Mouse (Mus musculus) lung, postnatal 0 days (tissue): ENCODE data around the gene Rnase10. TPM values are rescaled to one million over a fixed set of nuclear protein-coding genes. Genes with fewer than 3 reads are reported as not detected.
A peak's percentile ranks its signal among the peaks of the same experiment; 100 is the strongest.
"Not testable (repeated sequence)": the region's sequence is repeated elsewhere in the genome, so short reads cannot be mapped to it uniquely, and the experiment has no call there.

Experiments
- ATAC-seq: fragments of 200-750 bp; cut with Nextera tagmentation; 2 replicates; pipeline ENCODE4 v1.8.0; 2017; ENCODE audit warnings: moderate library complexity
- DNase-seq: peaks from one replicate; pipeline ENCODE4 v3.0.0-alpha.2; 2016; ENCODE audit warnings: low spot score
- H3K27ac ChIP-seq: fragments of 300-500 bp; sonication (generic); 2 replicates; pipeline ENCODE4 v1.5.1; 2014; ENCODE audit warnings: antibody characterized with exemption, mild to moderate bottlenecking, low read length, mixed read lengths
- H3K27me3 ChIP-seq: fragments of 300-500 bp; sonication (generic); replicated peaks from 2 replicates; pipeline ENCODE4 v1.6.1; 2014; ENCODE audit warnings: low read length, mixed read lengths; ENCODE audit not compliant: insufficient read depth
- H3K36me3 ChIP-seq: fragments of 300-500 bp; sonication (generic); 2 replicates; pipeline ENCODE4 v1.6.1; 2014; ENCODE audit warnings: low read length, mixed read lengths; ENCODE audit not compliant: insufficient read depth
- H3K4me1 ChIP-seq: fragments of 300-500 bp; sonication (generic); 2 replicates; pipeline ENCODE4 v1.6.1; 2014; ENCODE audit warnings: antibody characterized with exemption, low read depth, low read length, mixed read lengths; ENCODE audit not compliant: insufficient read depth
- H3K4me2 ChIP-seq: fragments of 300-500 bp; sonication (generic); replicated peaks from 2 replicates; pipeline ENCODE4 v1.6.1; 2014; ENCODE audit warnings: low read depth, mild to moderate bottlenecking, low read length, moderate library complexity, mixed read lengths
- H3K4me3 ChIP-seq: fragments of 300-500 bp; sonication (generic); 2 replicates; pipeline ENCODE4 v1.5.1; 2014; ENCODE audit warnings: low read depth, low read length
- H3K9ac ChIP-seq: fragments of 300-500 bp; sonication (generic); replicated peaks from 2 replicates; pipeline ENCODE4 v1.6.1; 2014; ENCODE audit warnings: low read depth, mild to moderate bottlenecking
- H3K9me3 ChIP-seq: fragments of 300-500 bp; sonication (generic); 2 replicates; pipeline ENCODE4 v1.6.1; 2016; ENCODE audit warnings: low read length, mixed read lengths
- CTCF ChIP-seq: IDR thresholded peaks from 2 replicates; pipeline ENCODE4 v1.5.1; 2016; ENCODE audit warnings: antibody characterized with exemption, mild to moderate bottlenecking
- EP300 ChIP-seq: IDR thresholded peaks from 2 replicates; pipeline ENCODE4 v1.6.1; 2016; ENCODE audit warnings: antibody characterized with exemption, mild to moderate bottlenecking, control low read depth
- WGBS: fragments of 180-500 bp; shearing (Covaris S2); extraction: QIAGEN DNeasy Blood & Tissue Kit; methylation state at CpG from one replicate; pipeline ENCODE4 v1.1.7; 2014; 5-methylcytosine and 5-hydroxymethylcytosine counted together
- polyA plus RNA-seq: library from polyadenylated mRNA; unstranded; fragments of >200 nt; fragmentation: Nextera tagmentation; extraction: Ambion mirVana; gene quantifications from 2 replicates; pipeline ENCODE4 v1.2.1, GENCODE M21; 2015

The Rnase10 gene
- polyA plus RNA-seq, 1 experiment from 2014 or later = 0.14 TPM

GRCm38 (mm10) chr14:50970822-50971221, 36.7 kb upstream of the Rnase10 start:
- H3K27me3 ChIP-seq = no peaks in the 10 kb centered on the region
- H3K4me3 ChIP-seq = no peak overlapping the region
- no peak overlapping the region for H3K9ac ChIP-seq
- H3K4me2 ChIP-seq = no peak overlapping the region
- no peaks in the 10 kb centered on the region for H3K36me3 ChIP-seq
- no peaks in the 10 kb centered on the region for H3K9me3 ChIP-seq
- TF ChIP-seq CTCF (no peak), EP300 (no peak)
- no peaks in the 10 kb centered on the region for H3K4me1 ChIP-seq
- ATAC-seq (no peak), DNase-seq (no peak)
- WGBS = 63% methylated on average over 1 of the region's 1 CpGs
- H3K27ac ChIP-seq = no peak overlapping the region

DNA sequence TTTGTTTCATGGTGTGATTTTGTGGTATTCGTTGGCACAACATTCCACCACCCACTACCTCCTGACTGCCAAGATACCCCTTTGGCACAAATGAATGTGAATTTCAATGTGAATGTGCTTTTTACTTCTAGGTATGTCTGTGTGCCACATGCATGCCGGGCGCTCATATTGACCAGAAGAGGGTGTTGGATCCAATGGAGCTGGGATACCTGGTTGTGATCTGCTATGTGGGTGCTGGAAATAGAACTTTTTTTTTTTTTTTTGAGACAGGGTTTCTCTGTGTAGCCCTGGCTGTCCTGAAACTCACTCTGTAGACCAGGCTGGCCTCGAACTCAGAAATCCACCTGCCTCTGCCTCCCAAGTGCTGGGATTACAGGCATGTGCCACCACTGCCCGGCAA, 34.5 kb upstream of the Rnase10 start:
- H3K9me3 ChIP-seq, H3K27ac ChIP-seq, H3K9ac ChIP-seq, H3K36me3 ChIP-seq, ATAC-seq, H3K4me3 ChIP-seq, DNase-seq, H3K27me3 ChIP-seq, H3K4me1 ChIP-seq, H3K4me2 ChIP-seq: not testable (repeated sequence)
- WGBS = 82% methylated on average over 4 of the region's 5 CpGs

- no peak for TF ChIP-seq CTCF
- no peak for TF ChIP-seq EP300
- Histone ChIP-seq H3K27ac (no peak overlapping the region), H3K9ac (no peak overlapping the region), H3K4me3 (no peak overlapping the region), H3K9me3 (no peaks in the 10 kb centered on the region), H3K36me3 (no peaks in the 10 kb centered on the region), H3K4me1 (no peaks in the 10 kb centered on the region), H3K4me2 (no peak overlapping the region), H3K27me3 (no peaks in the 10 kb centered on the region)
- DNase-seq = no peak
- ATAC-seq = no peak
- 30% methylated on average over 4 of the region's 4 CpGs for WGBS
Observed at GRCm38 (mm10) chr14:50973700-50974099, 33.9 kb upstream of the Rnase10 start.

DNA sequence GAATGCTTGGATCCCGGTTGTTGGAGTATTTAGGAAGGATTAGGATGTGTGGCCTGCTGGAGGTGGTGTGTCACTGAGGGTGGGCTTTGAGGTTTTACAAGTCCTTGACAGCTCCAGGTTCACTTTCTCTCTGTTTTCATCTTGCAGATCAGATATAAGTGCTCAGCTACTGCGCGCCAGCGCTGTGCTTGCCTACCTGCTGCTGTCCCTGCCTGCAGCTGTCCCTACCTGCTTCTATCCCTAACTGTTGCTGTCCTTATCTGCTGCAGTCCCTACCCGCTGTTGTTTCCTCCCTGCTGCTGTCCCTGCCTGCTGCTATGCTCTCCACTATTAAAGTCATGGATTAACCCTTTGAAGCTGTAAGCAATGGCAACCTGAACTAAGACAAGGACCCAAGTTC, 32.5 kb upstream of the Rnase10 start:
- no peak overlapping the region for H3K4me3 ChIP-seq
- no peaks in the 10 kb centered on the region for H3K9me3 ChIP-seq
- no peak for TF ChIP-seq EP300
- no peak overlapping the region for H3K4me2 ChIP-seq
- H3K27me3 ChIP-seq = no peaks in the 10 kb centered on the region
- ATAC-seq = no peak
- no peak for DNase-seq
- WGBS = 63% methylated on average over 5 of the region's 5 CpGs
- no peaks in the 10 kb centered on the region for H3K36me3 ChIP-seq
- H3K9ac ChIP-seq = no peak overlapping the region
- no peak overlapping the region for H3K27ac ChIP-seq
- no peaks in the 10 kb centered on the region for H3K4me1 ChIP-seq

DNA sequence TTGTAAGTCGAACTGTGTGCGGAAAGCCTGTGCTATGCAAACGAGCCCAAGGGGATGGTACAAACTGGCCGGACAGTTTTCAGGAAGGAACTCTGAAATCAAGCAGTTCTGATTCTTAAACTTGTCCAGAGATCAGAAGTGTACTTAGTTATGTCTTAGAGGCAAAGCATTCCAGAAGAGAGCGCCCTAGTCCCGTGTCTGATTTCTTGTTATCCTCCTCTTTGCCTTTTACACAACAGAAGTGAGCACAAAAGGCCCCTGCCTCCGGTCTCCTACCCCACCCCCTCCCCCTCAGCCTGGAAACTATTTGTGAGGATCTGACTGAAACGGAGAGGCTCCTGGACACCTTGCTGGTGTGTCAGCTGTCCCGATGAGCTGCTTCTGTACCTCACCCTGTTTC, 30.9 kb upstream of the Rnase10 start:
- no peaks in the 10 kb centered on the region for H3K27me3 ChIP-seq
- ATAC-seq (no peak; the same call in 1 of the 2 replicates), DNase-seq (peak; percentile 58)
- TF ChIP-seq CTCF (peak; percentile 47), EP300 (no peak)
- H3K36me3 ChIP-seq = no peaks in the 10 kb centered on the region
- no peaks in the 10 kb centered on the region for H3K4me1 ChIP-seq
- H3K4me3 ChIP-seq = no peak overlapping the region
- no peak overlapping the region for H3K9ac ChIP-seq
- H3K4me2 ChIP-seq = no peak overlapping the region
- H3K27ac ChIP-seq = no peak overlapping the region
- WGBS = 23% methylated on average over 9 of the region's 9 CpGs
- H3K9me3 ChIP-seq = no peaks in the 10 kb centered on the region

DNA sequence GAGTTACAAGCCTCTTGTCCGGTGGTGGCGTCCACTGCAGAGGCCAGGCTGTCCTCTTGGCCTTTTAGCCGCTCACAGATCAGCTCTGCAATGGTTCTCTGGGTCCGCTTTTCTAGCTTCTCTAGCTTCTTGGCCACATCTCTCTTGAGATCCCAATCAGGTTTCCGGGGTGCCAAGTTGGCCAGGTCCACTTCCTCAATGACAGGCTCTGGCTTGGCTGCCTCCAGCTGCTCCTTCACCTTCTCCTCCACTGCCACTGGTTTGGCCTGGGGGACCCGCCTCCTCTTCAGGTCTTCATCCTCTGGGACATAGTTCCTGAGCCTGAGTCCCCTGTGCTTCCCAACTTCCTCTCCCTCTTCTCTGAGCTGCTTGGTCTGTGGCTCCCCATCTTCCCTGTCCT, 29.1 kb upstream of the Rnase10 start:
- H3K36me3 ChIP-seq, ATAC-seq, H3K27me3 ChIP-seq, H3K4me2 ChIP-seq, H3K4me1 ChIP-seq, DNase-seq, H3K27ac ChIP-seq, H3K4me3 ChIP-seq, H3K9ac ChIP-seq, H3K9me3 ChIP-seq: not testable (repeated sequence)
- WGBS = 86% methylated on average over 6 of the region's 6 CpGs

GRCm38 (mm10) chr14:50979631-50980030, 27.9 kb upstream of the Rnase10 start:
- ATAC-seq (0 out of 2 replicates have a peak, but pooled peaks have one; percentile 9), DNase-seq (no peak)
- H3K4me3 ChIP-seq = no peak overlapping the region
- no peaks in the 10 kb centered on the region for H3K36me3 ChIP-seq
- no peak overlapping the region for H3K27ac ChIP-seq
- no peaks in the 10 kb centered on the region for H3K27me3 ChIP-seq
- H3K4me2 ChIP-seq = no peak overlapping the region
- no peaks in the 10 kb centered on the region for H3K4me1 ChIP-seq
- H3K9ac ChIP-seq = no peak overlapping the region
- no peaks in the 10 kb centered on the region for H3K9me3 ChIP-seq
- TF ChIP-seq EP300 = no peak
